Mouse (Mus musculus): ENCODE measurements around the gene Erc2.

The Erc2 gene

DNA sequence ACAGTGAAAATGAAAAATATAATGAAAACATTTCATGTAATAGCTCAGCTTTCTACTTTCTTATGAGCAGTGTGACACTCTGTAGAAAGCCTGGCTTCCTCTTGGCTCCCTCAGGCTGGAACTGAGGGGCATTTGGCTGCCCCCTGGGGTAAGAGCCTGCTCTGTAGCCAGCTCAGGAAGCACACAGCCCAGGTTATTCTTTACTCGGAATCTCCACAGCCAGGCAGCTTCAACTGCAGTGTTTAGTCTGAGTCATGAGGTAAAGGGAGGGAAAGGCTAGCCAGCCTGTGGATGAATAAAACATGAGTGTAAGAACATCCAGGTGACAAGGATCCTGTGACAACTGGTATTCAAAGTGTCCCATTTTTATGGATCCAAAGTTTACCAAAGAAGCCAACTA lies 323.0 kb downstream of the Erc2 start:
- no peak for DNase-seq (ENCODE audit: low spot score)

- no peak for DNase-seq (ENCODE audit: low spot score)
Measured at GRCm38 (mm10) chr14:27946211-27946610, 324.0 kb downstream of the Erc2 start.

DNA sequence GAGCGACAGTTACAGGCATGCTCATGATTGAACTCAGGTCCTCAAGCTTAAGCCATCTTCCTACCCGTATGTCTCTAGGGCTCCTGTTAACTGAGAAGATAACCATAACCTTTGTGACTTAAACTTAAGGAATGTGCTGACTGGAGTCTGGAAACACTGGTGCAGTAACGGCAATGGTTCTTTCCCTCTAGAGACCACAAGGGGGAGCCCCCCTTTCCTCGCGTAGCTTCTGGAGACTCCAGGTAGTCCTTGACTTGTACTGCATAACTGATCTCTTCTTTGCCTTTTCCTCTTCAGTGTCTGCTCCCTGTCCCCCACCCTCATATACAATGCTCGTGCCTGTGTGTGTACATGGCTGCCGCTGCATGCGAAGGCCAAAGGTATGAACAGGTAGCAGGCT lies 326.2 kb downstream of the Erc2 start:
- DNase-seq (ENCODE audit: low spot score), result peak; percentile 63

GRCm38 (mm10) chr14:27953814-27954213 lies 331.6 kb downstream of the Erc2 start:
- DNase-seq (ENCODE audit: low spot score), result no peak

DNA sequence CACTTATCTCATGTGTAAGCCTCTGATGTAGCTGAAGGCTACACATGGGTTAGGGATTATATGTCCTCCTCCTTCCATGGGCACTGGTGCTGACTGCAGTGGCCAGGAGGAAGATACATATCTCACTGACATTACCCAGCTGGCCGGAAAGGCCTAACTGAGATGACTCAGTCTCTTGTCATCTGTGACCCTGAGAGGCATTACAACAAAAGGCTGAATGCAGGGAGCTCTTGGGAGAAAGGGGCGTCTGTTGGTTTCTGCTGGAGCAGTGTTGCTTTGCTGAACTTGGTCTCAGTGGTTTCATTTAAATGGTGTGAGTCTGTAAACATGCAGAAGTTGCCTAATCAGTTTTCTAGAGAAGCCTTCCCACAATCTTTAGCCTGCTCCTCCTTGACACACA lies 334.6 kb downstream of the Erc2 start:
- DNase-seq (ENCODE audit: low spot score), result no peak

- DNase-seq (ENCODE audit: low spot score), result no peak
Measured at GRCm38 (mm10) chr14:27973701-27974100, 351.5 kb downstream of the Erc2 start.

GRCm38 (mm10) chr14:27975661-27976060 lies 353.4 kb downstream of the Erc2 start:
- no peak for DNase-seq (ENCODE audit: low spot score)

DNA sequence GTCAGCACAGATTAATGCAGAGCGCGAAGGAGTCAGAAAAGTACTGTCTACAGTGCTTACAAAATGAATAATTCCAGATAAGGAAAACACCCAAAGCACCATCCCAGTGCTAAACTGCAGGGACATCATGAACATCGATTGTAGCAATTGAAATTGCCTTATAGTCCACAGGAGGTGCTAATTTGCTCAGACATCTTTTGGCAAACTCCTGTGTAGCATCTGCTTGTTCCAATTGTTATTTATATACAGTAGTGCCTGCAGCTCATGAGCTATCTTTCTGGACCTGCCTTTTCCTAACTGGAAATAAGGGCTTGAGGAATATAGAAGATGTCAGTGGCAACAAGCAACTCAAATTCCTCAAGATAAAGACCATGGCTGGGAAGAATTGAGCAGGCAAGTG lies 362.5 kb downstream of the Erc2 start:
- no peak for DNase-seq (ENCODE audit: low spot score)

GRCm38 (mm10) chr14:27985201-27985600 lies 363.0 kb downstream of the Erc2 start:
- peak; percentile 50 for DNase-seq (ENCODE audit: low spot score)

- no peak for DNase-seq (ENCODE audit: low spot score)
Measured at GRCm38 (mm10) chr14:27987422-27987821, 365.2 kb downstream of the Erc2 start.

- DNase-seq (ENCODE audit: low spot score), result no peak
Measured at GRCm38 (mm10) chr14:27998551-27998950, 376.3 kb downstream of the Erc2 start.

DNA sequence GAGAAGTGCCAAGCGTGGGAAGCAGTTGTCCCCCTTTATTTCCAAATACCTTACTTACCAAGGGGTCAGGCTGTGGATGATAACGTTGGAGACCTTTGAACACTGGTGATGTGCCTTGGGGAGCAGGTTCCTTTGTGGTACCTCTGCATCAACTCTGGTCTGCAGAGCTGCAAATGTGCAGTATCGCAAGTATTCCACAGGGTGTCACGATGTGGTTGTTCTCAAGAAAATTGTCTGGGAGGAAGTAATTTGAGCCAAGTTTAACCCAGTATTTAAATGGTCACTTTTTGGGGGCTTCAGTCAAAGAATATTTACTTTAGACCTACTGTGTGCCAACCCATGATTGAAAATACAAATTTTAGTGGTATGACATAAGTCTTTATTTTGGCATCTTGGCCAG lies 381.8 kb downstream of the Erc2 start:
- DNase-seq (ENCODE audit: low spot score), result peak; percentile 53

DNA sequence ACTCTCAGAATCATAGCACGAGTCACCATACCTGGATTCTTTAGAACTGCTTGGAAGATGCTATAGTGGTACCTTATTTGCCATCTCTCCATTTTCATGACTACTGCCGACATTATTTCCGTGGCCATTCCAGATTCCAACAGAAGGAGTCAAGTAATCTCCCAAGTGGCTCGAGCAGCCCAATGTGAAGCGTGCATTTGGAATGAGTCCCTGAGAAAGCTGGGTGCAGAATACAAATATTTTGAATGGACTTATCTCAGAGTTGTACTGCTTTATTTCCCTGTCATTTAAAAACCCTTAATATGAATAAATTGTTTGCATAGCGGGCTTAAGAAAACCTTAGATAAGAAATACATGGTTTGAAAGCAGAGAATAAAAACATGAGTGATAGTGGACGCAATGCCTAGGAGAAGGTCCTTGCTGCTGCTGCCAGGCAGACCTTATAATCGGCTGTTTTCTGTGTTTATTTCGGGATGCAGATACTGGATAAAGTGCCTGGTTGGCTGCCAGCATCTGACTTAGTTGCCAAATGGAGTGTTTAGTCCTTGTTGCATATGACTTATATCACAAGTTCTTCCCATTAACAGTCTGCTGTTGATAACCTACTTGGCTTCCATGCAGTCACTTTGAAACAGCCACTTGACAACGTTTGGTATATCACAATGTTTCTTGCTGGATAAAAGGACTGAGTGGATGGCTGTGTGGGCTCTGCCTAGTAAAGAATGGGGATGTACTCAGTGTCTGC lies 388.5 kb downstream of the Erc2 start:
- no peak for DNase-seq (ENCODE audit: low spot score)

GRCm38 (mm10) chr14:28023199-28023598 lies 401.0 kb downstream of the Erc2 start:
- no peak for DNase-seq (ENCODE audit: low spot score)

DNA sequence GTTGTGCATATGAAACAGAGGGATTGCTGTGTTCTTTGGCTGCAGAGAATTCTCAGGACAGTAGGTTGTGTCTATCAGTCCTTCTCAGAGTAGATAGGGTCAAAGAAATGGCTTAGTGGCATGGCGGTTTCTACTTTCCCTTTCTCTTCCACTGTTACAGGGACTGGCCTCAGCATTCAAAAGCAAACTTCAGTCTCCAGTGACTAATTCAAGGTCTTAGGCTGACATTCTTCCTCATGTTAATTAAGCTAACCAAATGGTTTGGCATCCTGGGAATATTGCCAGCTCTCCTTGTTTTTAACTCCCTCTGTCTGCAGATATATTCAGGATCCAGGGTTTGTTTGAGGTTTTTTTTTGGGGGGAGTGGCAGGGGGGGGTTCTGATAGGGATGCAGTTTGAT lies 408.6 kb downstream of the Erc2 start:
- DNase-seq (ENCODE audit: low spot score), result no peak

DNA sequence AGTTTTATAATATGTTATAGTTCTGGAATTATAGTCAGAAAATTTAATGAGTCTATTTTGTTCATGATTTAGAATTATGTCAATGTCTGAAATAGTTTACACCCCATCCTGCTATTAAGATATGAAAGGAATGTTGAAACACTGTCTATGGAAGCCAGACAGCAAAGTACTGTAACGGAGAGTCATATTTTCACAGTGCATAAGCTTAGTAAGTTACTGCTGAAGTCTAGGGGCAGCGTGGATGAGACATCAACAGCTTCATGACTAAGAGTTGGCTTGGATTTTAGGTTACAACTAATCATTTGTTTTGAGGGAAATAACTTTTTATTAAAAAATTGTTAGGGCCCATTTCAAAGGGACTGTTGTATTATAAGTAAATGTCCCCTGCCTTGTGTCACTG lies 412.8 kb downstream of the Erc2 start:
- no peak for DNase-seq (ENCODE audit: low spot score)

DNA sequence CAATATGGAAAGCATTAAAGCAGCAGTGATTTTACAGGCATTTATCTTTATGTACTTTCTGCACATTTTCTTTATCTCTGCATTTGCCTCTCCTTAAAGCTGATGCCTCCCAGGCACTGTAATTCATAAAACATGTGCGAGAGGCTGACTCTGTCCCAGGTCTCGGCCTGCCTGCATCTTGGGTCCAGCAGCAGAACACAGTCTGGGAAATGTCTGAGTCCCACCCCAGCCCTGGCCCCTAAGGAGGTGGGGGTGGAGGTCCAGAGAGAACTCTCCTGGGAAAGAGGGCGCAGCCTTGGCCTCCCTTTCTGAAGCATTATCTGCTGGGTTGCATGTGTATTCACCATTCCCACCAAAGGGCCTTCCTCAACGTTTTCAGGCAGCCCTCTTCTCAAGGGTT lies 420.9 kb downstream of the Erc2 start:
- no peak for DNase-seq (ENCODE audit: low spot score)

DNA sequence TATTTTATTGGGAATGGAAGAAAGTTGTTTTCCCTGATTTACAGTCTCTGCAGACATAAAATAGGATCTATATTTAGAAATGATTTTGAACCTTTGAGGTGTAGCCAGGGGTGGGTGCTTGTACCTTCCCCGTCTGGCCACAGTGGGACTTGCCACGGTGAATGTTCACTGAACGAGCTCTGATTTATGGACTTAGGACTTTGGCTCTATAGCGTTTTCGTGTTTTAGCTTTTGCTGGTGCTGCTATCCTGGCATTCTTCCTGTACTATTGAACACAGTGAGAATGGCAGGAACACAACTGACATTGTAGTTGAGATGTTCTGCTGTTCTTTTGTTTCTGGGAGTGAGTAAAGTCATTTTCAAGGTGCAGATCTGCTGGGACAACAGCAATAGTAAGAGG lies 429.4 kb downstream of the Erc2 start:
- no peak for DNase-seq (ENCODE audit: low spot score)

DNA sequence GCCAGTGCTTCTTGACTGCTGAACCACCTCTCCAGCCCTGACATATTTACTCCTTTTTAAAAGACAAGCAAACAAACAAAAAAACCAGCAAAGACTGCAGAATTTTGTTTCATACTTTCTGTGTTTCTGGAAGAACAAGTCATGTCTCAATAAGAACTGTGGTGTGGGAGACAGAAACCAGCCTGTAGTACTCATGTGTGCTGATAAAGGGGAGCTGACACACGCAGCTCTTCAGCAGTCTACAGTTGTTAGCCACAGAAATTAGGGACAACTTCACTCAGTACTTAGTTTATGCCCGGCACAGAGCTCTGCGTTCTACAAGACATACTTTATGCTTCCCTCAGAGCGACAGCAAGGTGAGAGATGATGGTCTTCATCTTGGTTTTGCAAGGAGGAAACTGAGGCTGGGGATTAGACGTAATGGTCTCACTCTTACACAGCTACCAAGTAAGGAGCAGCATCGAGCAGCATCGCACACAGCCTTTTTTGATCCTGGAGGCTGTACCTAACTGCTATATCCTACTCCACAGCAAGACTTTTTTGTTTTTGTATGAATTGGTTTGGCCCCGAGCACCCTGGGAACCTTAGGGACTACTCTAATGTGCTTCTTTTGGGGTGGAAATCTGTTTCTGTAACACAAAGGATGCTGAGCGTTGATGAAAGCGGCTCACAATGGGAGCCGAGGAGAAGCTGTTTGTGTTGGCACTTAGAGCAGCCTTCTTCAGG lies 435.1 kb downstream of the Erc2 start:
- DNase-seq (ENCODE audit: low spot score), result peak; percentile 40

DNA sequence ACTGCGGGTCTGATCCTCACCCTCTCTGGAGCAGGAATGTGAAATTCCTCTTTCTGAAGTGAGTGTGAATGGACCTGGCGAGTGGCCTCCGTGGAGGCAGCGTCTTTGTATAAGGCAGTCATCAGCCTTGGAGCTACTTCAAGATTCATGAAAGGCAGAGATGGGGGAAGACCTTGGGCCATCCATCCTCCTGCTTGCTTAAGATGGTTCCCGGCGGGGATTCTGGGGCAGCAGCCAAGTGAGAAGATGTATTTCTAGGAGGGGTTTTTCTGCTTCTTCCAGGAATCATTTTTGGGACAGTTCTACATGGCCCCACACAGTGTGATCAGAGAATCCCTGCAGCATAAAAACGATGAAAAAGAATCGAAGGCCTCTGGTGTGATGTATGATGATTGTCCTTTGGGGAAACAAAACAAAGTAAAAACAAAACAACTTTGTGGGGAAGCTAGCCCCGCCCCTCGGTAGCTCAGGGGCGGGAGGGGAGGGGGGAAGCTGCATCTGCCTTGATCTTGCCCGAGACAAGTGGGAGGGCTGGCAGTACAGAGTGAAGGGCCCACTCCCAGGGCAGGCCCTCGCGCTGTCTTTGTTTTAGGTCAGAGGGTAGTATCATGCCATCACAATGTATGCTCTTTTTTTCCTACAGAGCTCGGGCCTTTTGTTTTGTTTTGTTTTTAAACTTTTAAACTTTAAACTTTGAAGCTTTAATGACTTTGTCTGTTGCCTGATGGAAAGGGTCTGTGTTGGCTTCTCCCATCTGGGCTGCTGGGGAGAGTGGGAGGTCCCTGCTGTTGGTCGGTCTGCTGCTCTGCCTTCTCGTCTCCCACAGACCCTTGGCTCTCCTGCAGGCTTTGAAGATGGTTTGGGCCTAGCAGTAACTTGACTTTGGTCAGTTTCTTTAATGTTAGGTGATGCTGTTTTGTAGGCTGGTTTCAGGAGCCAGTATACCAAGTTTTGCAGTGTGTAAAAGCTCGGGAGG lies 435.9 kb downstream of the Erc2 start:
- peak; percentile 71 for DNase-seq (ENCODE audit: low spot score)

DNA sequence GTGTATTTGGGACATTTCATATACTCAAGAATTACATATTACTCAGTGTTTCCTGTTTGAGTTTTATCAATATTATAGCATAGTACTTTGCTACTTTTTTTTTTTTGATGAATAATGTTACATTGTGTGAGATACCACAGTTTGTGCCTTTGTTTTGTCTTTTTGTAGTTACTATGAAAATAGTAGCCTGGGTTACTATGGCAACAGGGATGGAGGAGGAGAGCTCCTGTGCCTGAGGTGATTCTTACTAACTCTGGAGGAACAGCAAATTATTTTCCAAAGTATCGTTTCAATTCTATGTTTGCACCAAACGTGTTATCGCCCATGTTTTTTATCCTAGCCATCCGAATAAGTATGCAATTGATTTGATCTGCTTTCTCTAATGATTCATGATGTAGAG lies 438.7 kb downstream of the Erc2 start:
- no peak for DNase-seq (ENCODE audit: low spot score)

DNA sequence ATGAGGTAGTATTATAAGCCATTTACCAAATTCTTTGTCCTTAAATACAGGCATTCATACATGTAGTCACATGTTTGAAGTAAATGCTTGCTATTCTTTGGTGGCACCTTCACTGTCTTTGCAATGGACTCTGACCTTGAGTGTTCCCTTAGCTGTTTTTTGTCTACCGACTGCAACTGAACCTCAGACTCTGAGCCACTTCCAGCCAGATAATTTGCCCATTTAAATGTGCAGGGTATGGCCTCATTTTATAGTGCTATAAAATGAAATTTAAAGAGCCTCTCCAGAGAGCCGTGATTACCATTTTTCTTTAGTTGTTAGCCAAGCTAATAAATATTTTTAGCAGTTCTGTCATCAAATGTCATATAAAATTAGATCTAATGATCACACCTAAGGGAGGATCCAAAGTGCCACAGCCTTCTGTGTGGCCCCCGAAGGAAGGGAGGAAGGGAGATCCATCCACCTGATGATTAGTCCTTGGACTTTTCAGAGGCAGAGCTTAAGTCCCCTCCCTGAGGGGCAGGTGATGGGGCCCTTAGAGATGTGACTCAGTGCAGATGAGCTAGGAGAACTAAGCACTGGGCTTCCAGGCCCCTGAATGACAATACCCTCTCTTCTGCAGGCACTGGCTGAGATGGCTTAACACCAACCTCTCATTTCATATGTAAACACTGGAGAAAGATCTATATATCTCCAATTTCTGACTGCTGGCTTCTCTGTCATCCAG lies 439.6 kb downstream of the Erc2 start:
- DNase-seq (ENCODE audit: low spot score), result no peak

Measured in embryo, embryonic 10.5 days (tissue).